Mouse (Mus musculus) spleen, adult 2 months (tissue): ENCODE measurements around the gene Cela2a. TPM values are rescaled to one million over a fixed set of nuclear protein-coding genes. Genes with fewer than 3 reads are reported as not detected.
A peak's percentile ranks its signal among the peaks of the same experiment; 100 is the strongest.

Experiments used
- DNase-seq, 2 experiments: peaks; one replicate each; pipeline versions ENCODE4 v3.0.0 to v3.0.0-alpha.2; 2012 to 2021; ENCODE audit warnings: low spot score in 2 of 2, low read depth in 1 of 2
- H3K27ac ChIP-seq: fragments of 200-500 bp; 2 replicates; pipeline ENCODE4 v1.5.1; 2012; ENCODE audit warnings: low read length, inconsistent platforms; ENCODE audit not compliant: insufficient read depth
- H3K27me3 ChIP-seq: fragments of 200-500 bp; 2 replicates; pipeline ENCODE4 v1.6.1; 2012; ENCODE audit warnings: mild to moderate bottlenecking, moderate library complexity, low read length, inconsistent platforms; ENCODE audit not compliant: control insufficient read depth, insufficient read depth
- H3K36me3 ChIP-seq: fragments of 200-500 bp; 2 replicates; pipeline ENCODE4 v1.6.1; 2012; ENCODE audit warnings: mild to moderate bottlenecking, low read length, inconsistent platforms; ENCODE audit not compliant: control insufficient read depth, insufficient read depth
- H3K4me1 ChIP-seq: fragments of 200-500 bp; 2 replicates; pipeline ENCODE4 v1.6.1; 2011; ENCODE audit warnings: inconsistent platforms; ENCODE audit not compliant: control insufficient read depth, insufficient read depth, insufficient read length
- H3K4me3 ChIP-seq: fragments of 200-500 bp; 2 replicates; pipeline ENCODE4 v1.5.1; 2011; ENCODE audit warnings: mild to moderate bottlenecking, inconsistent platforms; ENCODE audit not compliant: insufficient read depth, insufficient read length; ENCODE audit errors: extremely low read depth
- CTCF ChIP-seq: fragments of 200-500 bp; IDR thresholded peaks from 2 replicates; pipeline ENCODE4 v1.5.1; 2011; ENCODE audit warnings: mild to moderate bottlenecking, inconsistent platforms; ENCODE audit not compliant: insufficient read depth, insufficient read length, insufficient replicate concordance; ENCODE audit errors: extremely low read depth
- POLR2A ChIP-seq: fragments of 200-500 bp; IDR thresholded peaks from 2 replicates; pipeline ENCODE4 v1.6.1; 2011; ENCODE audit warnings: low read depth, low read length, inconsistent platforms
- WGBS: fragments of 180-500 bp; shearing (Covaris S2); methylation state at CpG from one replicate; pipeline ENCODE4 v1.1.7; 2018; 5-methylcytosine and 5-hydroxymethylcytosine counted together
- polyA plus RNA-seq: library from polyadenylated mRNA; depleted of rRNA; stranded (reverse); fragments of >200 nt; gene quantifications from 2 replicates; pipeline ENCODE4 v1.2.3, GENCODE M21; 2012; rRNA removed

Cela2a gene
- polyA plus RNA-seq, 1 experiment = 18,445 TPM

DNA sequence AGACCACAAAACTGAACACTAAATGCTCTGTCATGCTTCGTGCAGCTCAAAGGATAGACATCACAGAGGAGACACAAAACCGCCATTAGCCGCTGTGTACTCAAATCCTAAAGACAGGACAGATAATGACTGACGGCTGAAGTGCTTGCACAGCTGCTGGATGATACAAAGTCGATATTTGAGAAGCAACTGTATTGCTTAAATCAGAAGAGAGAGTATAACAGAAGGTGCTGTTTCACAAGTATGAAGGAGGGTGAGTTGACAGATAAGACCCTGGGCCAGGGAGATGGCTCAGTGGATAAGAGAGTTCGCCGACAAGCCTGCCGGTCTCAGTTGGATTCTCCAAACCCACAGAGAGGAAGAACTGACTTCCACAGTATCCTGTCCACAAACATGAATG lies 54.1 kb downstream of the Cela2a start:
- DNase-seq = no peak
- 75% methylated on average over 8 of the region's 8 CpGs for WGBS
- Histone ChIP-seq H3K27ac (no peak overlapping the region), H3K36me3 (peaks cover 49% of the 10 kb centered on the region), H3K27me3 (no peaks in the 10 kb centered on the region), H3K4me1 (no peaks in the 10 kb centered on the region), H3K4me3 (no peak overlapping the region)
- TF ChIP-seq CTCF = no peak

GRCm38 (mm10) chr4:141769501-141770160 lies 56.3 kb downstream of the Cela2a start:
- Histone ChIP-seq H3K4me3 (no peak overlapping the region), H3K4me1 (peaks cover 2% of the 10 kb centered on the region; the same call in 1 of the 2 replicates), H3K27me3 (no peaks in the 10 kb centered on the region), H3K27ac (no peak overlapping the region), H3K36me3 (peaks cover 41% of the 10 kb centered on the region)
- 86% methylated on average over 8 of the region's 8 CpGs for WGBS
- DNase-seq = no peak
- no peak for TF ChIP-seq POLR2A

DNA sequence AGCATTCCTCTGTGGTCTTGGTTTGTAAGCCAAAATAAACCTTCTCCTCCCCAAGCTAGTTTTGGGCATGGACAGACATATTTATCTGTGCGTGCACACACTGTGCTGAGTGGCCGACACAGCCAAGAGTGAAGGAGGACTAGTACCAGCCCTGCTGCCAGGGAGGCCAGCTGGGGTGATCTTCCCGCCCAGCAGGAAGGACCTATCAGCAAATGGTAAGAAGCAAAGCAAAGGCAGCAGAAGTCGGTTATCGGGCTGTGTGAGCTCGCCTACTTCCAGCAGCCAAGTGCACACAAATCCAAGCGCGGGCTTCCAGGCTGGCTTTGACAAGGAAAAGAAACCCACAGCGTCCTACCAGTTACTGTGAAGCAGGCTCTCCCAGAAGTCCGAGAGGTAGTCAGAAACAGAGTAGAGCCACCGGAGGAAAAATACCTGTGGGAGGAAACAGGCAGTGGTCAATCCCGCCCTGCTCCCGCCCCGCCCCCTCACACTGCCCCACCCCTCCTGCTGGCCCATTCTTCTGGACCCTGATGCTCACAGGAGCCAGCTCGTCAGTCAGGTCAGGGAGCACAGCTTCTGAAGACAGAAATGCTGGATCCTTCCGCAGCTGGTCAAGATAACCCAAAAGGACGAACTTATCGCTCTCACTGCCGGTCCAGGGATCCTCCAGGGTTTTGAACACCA lies 58.5 kb downstream of the Cela2a start:
- TF ChIP-seq CTCF (no peak), POLR2A (no peak)
- Histone ChIP-seq H3K4me3 (no peak overlapping the region), H3K36me3 (peaks cover 41% of the 10 kb centered on the region), H3K4me1 (peaks cover 2% of the 10 kb centered on the region; the same call in 1 of the 2 replicates), H3K27me3 (no peaks in the 10 kb centered on the region), H3K27ac (peak overlapping the region; percentile 46; the same call in 1 of the 2 replicates)
- no peak for DNase-seq
- 75% methylated on average over 19 of the region's 19 CpGs for WGBS

GRCm38 (mm10) chr4:141766668-141767352 lies 59.1 kb downstream of the Cela2a start:
- WGBS = 70% methylated on average over 19 of the region's 19 CpGs
- DNase-seq = no peak
- Histone ChIP-seq H3K4me3 (no peak overlapping the region), H3K27ac (peak overlapping the region; percentile 46), H3K36me3 (peaks cover 40% of the 10 kb centered on the region), H3K27me3 (no peaks in the 10 kb centered on the region), H3K4me1 (peaks cover 2% of the 10 kb centered on the region; the same call in 1 of the 2 replicates)
- no peak for TF ChIP-seq CTCF
- TF ChIP-seq POLR2A = no peak

DNA sequence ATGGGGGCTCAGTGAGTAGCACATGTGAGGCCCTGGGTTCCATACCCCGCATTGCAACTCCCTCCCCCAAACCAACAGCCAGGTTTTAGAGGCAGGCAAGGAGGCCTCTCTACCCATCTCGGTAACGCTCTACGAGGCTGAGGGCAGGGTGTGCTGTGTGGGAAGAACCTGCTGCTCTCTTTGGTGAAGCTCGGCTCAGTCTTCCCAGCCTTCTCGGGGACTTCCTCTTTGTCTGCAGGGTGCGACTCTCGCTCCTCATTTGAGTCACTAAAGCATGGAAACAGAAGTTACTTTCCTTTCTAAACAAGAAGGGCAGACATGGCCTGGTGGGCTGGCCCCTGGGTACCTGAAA lies 59.7 kb downstream of the Cela2a start:
- Histone ChIP-seq H3K4me3 (no peak overlapping the region), H3K27ac (peak overlapping the region; percentile 46), H3K36me3 (peaks cover 37% of the 10 kb centered on the region), H3K4me1 (peaks cover 2% of the 10 kb centered on the region; the same call in 1 of the 2 replicates), H3K27me3 (no peaks in the 10 kb centered on the region)
- WGBS = 25% methylated on average over 8 of the region's 8 CpGs
- DNase-seq = peak; percentile 11 to 37
- TF ChIP-seq POLR2A (no peak), CTCF (no peak)

- Histone ChIP-seq H3K4me1 (peaks cover 2% of the 10 kb centered on the region; the same call in 1 of the 2 replicates), H3K36me3 (peaks cover 30% of the 10 kb centered on the region), H3K27me3 (no peaks in the 10 kb centered on the region), H3K4me3 (no peak overlapping the region), H3K27ac (no peak overlapping the region)
- DNase-seq = no peak
- no peak for TF ChIP-seq CTCF
- no peak for TF ChIP-seq POLR2A
- 67% methylated on average over 3 of the region's 3 CpGs for WGBS
Observed at GRCm38 (mm10) chr4:141765008-141765407, 61.0 kb downstream of the Cela2a start.

Other genes starting within 250 kb of the Cela2a start
- gene Fblim1, start 220.1 kb downstream of the Cela2a start, polyA plus RNA-seq = 8.4 and 10.1 TPM in 2 replicates
- 0.56 and 0.86 TPM in 2 replicates for gene Tmem82, start 207.5 kb downstream of the Cela2a start, polyA plus RNA-seq
- gene Slc25a34, start 202.3 kb downstream of the Cela2a start, polyA plus RNA-seq = 0.34 and 0.43 TPM in 2 replicates
- gene Plekhm2, start 161.3 kb downstream of the Cela2a start, polyA plus RNA-seq = 48.1 and 51.6 TPM in 2 replicates
- gene Rsc1a1, start 140.6 kb downstream of the Cela2a start, polyA plus RNA-seq = 4.4 and 9.2 TPM in 2 replicates
- 8.7 and 15.9 TPM in 2 replicates for gene Ddi2, start 102.7 kb downstream of the Cela2a start, polyA plus RNA-seq
- 0.15 and 0.18 TPM in 2 replicates for gene Agmat, start 79.5 kb downstream of the Cela2a start, polyA plus RNA-seq
- gene Dnajc16, start 35.2 kb downstream of the Cela2a start, polyA plus RNA-seq = 6.6 and 8.0 TPM in 2 replicates
- gene Casp9, start 32.5 kb downstream of the Cela2a start, polyA plus RNA-seq = 18.4 and 25.1 TPM in 2 replicates
- gene Ctrc, start 20.2 kb upstream of the Cela2a start, polyA plus RNA-seq = 84.6 and 1,887 TPM in 2 replicates
- 108 and 129 TPM in 2 replicates for gene Efhd2, start 48.8 kb upstream of the Cela2a start, polyA plus RNA-seq
- gene Fhad1, start 188.9 kb upstream of the Cela2a start, polyA plus RNA-seq = 0.12 and 0.21 TPM in 2 replicates